Mouse (Mus musculus) liver, adult 2 months (tissue): ENCODE data around the gene Cacna2d3. TPM values are rescaled to one million over a fixed set of nuclear protein-coding genes. Genes with fewer than 3 reads are reported as not detected.

Source experiments
- DNase-seq: peaks from one replicate; pipeline ENCODE4 v3.0.0-alpha.2; 2011; ENCODE audit warnings: low read depth, low spot score; ENCODE audit errors: extremely low read depth
- H3K27ac ChIP-seq: fragments of 200-500 bp; replicated peaks from 2 replicates; pipeline ENCODE4 v1.5.1; 2012; ENCODE audit warnings: low read depth, mild to moderate bottlenecking, control low read depth, inconsistent platforms, low read length; ENCODE audit not compliant: insufficient read depth
- H3K27me3 ChIP-seq: fragments of 200-500 bp; 2 replicates; pipeline ENCODE4 v1.6.1; 2012; ENCODE audit warnings: mild to moderate bottlenecking, moderate library complexity, low read length, inconsistent platforms; ENCODE audit not compliant: control insufficient read depth, insufficient read depth
- H3K36me3 ChIP-seq: fragments of 200-500 bp; 2 replicates; pipeline ENCODE4 v1.6.1; 2012; ENCODE audit warnings: low read length, inconsistent platforms; ENCODE audit not compliant: control insufficient read depth, insufficient read depth
- H3K4me1 ChIP-seq: fragments of 200-500 bp; 2 replicates; pipeline ENCODE4 v1.6.1; 2011; ENCODE audit warnings: low read length; ENCODE audit not compliant: control insufficient read depth, insufficient read depth
- H3K4me3 ChIP-seq: fragments of 200-500 bp; 2 replicates; pipeline ENCODE4 v1.5.1; 2011; ENCODE audit warnings: low read depth, mild to moderate bottlenecking, control low read depth, low read length, moderate library complexity; ENCODE audit not compliant: insufficient read depth
- H3K79me2 ChIP-seq: fragments of 200-500 bp; 2 replicates; pipeline ENCODE4 v1.6.1; 2012; ENCODE audit warnings: inconsistent platforms, mild to moderate bottlenecking, low read length, moderate library complexity; ENCODE audit not compliant: control insufficient read depth, insufficient read depth
- H3K9ac ChIP-seq: fragments of 200-500 bp; 2 replicates; pipeline ENCODE4 v1.6.1; 2012; ENCODE audit warnings: low read depth, mild to moderate bottlenecking, control low read depth, inconsistent platforms, low read length
- CTCF ChIP-seq: fragments of 200-500 bp; IDR thresholded peaks from 2 replicates; pipeline ENCODE4 v1.5.1; 2011; ENCODE audit warnings: low read depth, low read length, control low read depth
- POLR2A ChIP-seq: fragments of 200-500 bp; IDR thresholded peaks from 2 replicates; pipeline ENCODE4 v1.6.1; 2011; ENCODE audit warnings: low read length, control low read depth; ENCODE audit not compliant: insufficient read depth; ENCODE audit errors: extremely low read depth
- WGBS: fragments of 180-500 bp; shearing (Covaris S2); methylation state at CpG from one replicate; pipeline ENCODE4 v1.1.7; 2018; 5-methylcytosine and 5-hydroxymethylcytosine counted together
- polyA plus RNA-seq: library from polyadenylated mRNA; depleted of rRNA; stranded (reverse); fragments of >200 nt; gene quantifications from 2 replicates; pipeline ENCODE4 v1.2.3, GENCODE M21; 2012
- total RNA-seq: library from RNA; depleted of rRNA; stranded (reverse); fragments of >200 nt; gene quantifications from 2 replicates; pipeline ENCODE4 v1.2.3, GENCODE M21; 2014

Gene Cacna2d3
- total and polyA plus RNA-seq, 2 experiments: not detected

DNA sequence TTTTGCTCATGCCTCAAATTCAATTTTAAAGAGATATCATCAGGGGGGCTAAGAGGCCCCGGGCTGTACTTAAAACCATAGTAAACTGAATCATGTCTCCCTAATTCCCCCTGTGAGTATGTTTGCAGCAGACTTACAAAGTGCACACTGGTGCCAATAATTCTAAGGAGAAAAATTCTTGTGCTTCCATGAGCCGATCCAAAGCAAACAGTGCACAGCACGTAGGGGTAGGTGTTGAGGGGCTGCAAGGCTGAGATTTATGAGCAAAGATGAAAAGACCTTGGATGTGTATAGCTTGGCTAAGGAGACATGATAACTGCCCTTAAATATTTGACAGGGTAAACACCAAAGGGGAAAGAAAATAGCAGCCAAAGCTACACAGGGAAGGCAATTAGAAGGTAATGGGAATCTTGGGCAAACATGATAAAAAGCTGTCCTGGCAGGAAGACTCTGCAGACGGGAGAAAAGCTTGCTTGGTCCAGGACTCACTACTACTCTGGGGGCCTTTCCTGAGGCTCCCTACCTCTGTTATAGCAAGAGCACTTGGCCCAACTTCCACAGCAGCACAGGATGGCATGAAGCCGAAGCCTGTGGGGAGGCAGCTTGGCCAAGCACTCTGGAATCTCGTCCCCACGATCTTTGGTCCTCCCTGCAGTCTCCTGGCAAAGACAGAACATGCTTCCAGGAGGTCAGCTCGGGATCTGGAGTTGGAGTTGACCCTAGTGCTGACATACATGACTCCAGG, 222.9 kb downstream of the Cacna2d3 start:
- H3K79me2 ChIP-seq: no peaks in the 10 kb centered on the region
- H3K36me3 ChIP-seq: no peaks in the 10 kb centered on the region
- no peak overlapping the region for H3K4me3 ChIP-seq
- H3K27ac ChIP-seq: no peak overlapping the region
- no peak overlapping the region for H3K9ac ChIP-seq
- H3K27me3 ChIP-seq: no peaks in the 10 kb centered on the region
- TF ChIP-seq POLR2A (no peak), CTCF (no peak)
- no peak for DNase-seq
- no peaks in the 10 kb centered on the region for H3K4me1 ChIP-seq
- 37% methylated on average over 8 of the region's 8 CpGs for WGBS

DNA sequence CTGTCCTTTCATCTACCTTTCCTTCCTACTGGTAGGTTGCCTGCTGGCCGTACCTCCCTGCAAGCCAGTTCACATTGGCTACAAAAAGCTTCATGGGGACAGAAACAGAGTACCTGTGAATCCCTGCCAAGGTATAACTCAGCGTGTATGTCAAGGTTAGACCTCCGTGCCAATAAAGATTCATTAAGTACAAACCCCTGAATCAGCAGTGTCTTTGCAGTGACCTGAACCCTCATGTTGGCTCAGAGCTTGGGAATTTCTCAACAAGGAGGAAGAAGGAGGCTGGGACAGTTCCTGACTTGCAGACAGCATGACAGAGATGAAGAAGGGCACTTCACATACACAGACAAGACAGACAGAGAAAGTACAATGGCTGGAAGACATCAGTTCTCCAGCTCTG, 225.1 kb downstream of the Cacna2d3 start:
- H3K27ac ChIP-seq: no peak overlapping the region
- no peaks in the 10 kb centered on the region for H3K36me3 ChIP-seq
- no peaks in the 10 kb centered on the region for H3K4me1 ChIP-seq
- H3K27me3 ChIP-seq: no peaks in the 10 kb centered on the region
- H3K4me3 ChIP-seq: no peak overlapping the region
- TF ChIP-seq CTCF (no peak), POLR2A (no peak)
- H3K9ac ChIP-seq: no peak overlapping the region
- DNase-seq: no peak
- H3K79me2 ChIP-seq: no peaks in the 10 kb centered on the region
- 75% methylated on average over 3 of the region's 3 CpGs for WGBS

GRCm38 (mm10) chr14:29491786-29492185, 229.9 kb downstream of the Cacna2d3 start:
- H3K4me1 ChIP-seq: no peaks in the 10 kb centered on the region
- H3K4me3 ChIP-seq: no peak overlapping the region
- no peak for TF ChIP-seq CTCF
- TF ChIP-seq POLR2A: no peak
- H3K27me3 ChIP-seq: no peaks in the 10 kb centered on the region
- no peak overlapping the region for H3K9ac ChIP-seq
- whole genome bisulfite sequencing: 65% methylated on average over 1 of the region's 1 CpGs
- H3K79me2 ChIP-seq: no peaks in the 10 kb centered on the region
- no peak for DNase-seq
- H3K27ac ChIP-seq: no peak overlapping the region
- no peaks in the 10 kb centered on the region for H3K36me3 ChIP-seq

GRCm38 (mm10) chr14:29485416-29485815, 236.2 kb downstream of the Cacna2d3 start:
- H3K27ac ChIP-seq: no peak overlapping the region
- H3K27me3 ChIP-seq: no peaks in the 10 kb centered on the region; the same call in 1 of the 2 replicates

GRCm38 (mm10) chr14:29478403-29478983, 243.2 kb downstream of the Cacna2d3 start:
- TF ChIP-seq CTCF (no peak), POLR2A (no peak)
- Histone ChIP-seq H3K36me3 (no peaks in the 10 kb centered on the region), H3K4me1 (no peaks in the 10 kb centered on the region), H3K9ac (no peak overlapping the region), H3K79me2 (no peaks in the 10 kb centered on the region), H3K27me3 (no peaks in the 10 kb centered on the region), H3K4me3 (no peak overlapping the region), H3K27ac (no peak overlapping the region)
- no peak for DNase-seq
- WGBS: 70% methylated on average over 6 of the region's 6 CpGs

More at GRCm38 (mm10) chr14:29485416-29485815, 236.2 kb downstream of the Cacna2d3 start:
- no peak overlapping the region for H3K9ac ChIP-seq
- H3K4me3 ChIP-seq: no peak overlapping the region
- H3K36me3 ChIP-seq: no peaks in the 10 kb centered on the region
- TF ChIP-seq CTCF: no peak
- no peaks in the 10 kb centered on the region for H3K4me1 ChIP-seq
- no peak for DNase-seq
- WGBS: 44% methylated on average over 1 of the region's 1 CpGs
- H3K79me2 ChIP-seq: no peaks in the 10 kb centered on the region

- H3K4me3 ChIP-seq: no peak overlapping the region
- no peaks in the 10 kb centered on the region for H3K27me3 ChIP-seq
- no peak overlapping the region for H3K27ac ChIP-seq
- H3K36me3 ChIP-seq: no peaks in the 10 kb centered on the region
- WGBS: 87% methylated on average over 2 of the region's 2 CpGs
- H3K9ac ChIP-seq: no peak overlapping the region
- no peak for TF ChIP-seq CTCF
- no peak for TF ChIP-seq POLR2A
- no peak for DNase-seq
- H3K4me1 ChIP-seq: no peaks in the 10 kb centered on the region
- H3K79me2 ChIP-seq: no peaks in the 10 kb centered on the region
These were observed 257.4 kb downstream of the Cacna2d3 start for GRCm38 (mm10) chr14:29464277-29464676.
